Mouse (Mus musculus): ENCODE data around the gene Cd72.

Cd72 gene

DNA sequence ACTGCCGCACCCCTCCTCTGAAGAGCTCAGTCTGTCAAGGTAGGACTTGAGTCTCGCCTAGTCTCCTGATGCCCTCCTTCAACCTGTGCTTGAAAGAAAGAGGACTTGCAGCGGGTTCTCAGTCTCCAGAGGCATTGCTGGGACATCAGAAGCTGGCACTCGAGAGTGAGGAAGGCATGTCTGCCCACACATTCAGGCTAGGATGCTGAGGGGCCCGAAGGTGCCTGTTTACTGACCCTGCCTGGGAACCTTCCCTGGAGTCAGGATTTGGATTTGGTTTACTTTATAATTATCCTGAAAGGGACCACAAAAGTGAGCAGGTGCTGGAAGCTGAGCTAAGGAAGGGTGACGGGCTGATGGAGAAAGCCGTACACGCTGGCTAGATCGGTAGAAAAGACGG lies 52.9 kb downstream of the Cd72 start:
- DNase-seq (ENCODE audit: low spot score), result no peak

DNA sequence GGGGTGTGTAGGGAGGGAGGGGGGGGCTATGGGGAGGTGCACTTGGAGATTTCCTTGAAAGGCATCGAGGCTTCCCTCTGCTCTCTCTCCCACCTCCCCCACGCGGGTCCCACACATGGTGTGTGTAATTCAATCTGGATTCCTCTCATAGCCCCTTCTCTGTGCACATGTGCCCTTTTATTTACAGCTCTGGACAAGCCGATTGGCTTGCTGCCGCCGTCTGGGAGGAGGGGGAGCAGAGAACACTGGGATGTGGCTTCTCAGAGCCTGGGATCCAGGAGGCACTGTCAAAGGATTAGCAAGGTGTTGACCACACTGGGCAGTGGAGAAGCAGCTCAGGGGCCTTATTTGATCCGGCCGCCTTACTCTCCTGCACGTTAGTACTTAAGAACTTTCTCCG lies 53.5 kb downstream of the Cd72 start:
- DNase-seq (ENCODE audit: low spot score), result no peak

DNA sequence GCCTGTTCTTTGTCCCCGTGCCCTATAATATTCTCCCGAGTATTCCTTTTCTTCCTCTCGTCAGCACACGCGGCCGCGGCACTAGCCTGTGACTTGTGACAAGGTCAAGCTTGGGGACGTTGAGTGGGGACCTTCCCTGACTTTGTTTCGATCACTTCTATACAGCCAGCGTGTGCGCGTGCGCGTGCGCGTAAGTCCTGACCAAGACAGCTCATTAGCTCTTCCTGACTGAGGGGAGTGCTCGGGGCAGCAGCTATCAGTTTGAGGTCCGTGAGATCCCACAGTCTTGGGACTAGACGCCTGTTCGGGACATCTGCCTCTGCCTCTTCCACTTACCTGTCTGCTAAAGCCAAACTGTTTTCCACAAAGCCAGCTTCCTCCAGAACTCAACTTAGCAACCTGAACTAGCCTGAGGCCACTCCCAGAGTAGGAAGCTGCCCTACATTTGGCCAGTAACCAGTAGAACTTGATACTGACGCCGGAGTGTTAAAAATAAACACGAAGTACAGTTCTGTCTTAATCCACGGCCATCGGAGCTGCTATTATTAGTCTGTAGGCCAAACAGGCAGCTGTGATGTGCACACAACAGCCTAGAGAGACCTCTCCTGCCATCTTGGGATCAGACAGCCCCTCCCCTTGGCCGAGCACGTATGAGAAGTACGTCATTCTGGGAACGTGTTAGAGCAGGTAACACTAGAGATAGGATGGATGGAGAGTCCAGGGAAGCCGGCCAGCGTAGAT lies 54.9 kb downstream of the Cd72 start:
- no peak for DNase-seq (ENCODE audit: low spot score)

DNA sequence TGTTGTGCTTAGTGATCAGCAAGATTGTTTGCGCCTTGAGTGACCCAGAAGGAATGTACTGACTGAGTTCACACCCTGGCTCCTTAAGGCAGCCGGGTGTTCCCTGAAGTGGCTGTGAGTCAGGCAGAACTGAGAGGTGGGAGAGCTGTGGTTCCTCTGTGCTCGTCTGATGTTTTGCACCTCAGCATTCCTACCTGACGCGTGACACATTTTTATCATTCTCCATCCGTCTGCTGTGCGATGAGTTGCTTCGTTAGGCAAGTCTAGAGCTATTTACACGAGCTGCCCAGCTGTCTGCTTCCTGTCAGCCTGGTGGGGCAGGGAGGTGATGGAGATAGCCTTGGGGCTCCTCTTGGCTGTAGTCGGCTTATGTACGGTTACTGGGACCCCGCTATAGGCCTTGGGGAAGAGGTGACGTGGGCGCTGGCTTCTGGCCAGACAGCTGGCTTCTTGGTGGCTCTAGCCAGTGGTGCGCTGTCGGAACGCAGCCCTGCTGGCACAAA lies 55.5 kb downstream of the Cd72 start:
- no peak for DNase-seq (ENCODE audit: low spot score)

DNA sequence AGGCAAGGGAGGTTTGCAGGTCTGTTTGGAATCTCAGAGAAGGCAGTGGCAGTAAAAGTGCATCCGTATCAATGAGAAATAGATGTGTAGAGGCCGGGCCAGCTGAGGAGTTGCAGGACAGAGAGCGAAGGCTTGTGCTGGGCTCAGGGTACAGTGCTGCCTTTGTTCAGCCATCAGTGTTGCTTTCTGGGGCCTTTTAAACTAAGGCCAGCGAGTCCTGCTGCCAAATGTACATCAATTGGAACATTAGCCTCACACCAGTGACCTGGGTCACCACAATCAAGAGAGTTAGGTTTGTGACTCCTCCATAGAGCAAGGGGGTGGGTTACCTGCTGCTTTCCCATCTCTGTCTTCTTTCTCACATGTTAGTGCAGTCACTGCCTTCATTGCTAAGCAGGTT lies 56.4 kb downstream of the Cd72 start:
- DNase-seq (ENCODE audit: low spot score), result no peak

All from urinary bladder, postnatal 25 days (tissue).